Mouse (Mus musculus) CH12.LX (cell line): ENCODE data around the gene Plcd1. TPM values are rescaled to one million over a fixed set of nuclear protein-coding genes. Genes with fewer than 3 reads are reported as not detected.

ENCODE experiments used
- DNase-seq: peaks from one replicate; pipeline ENCODE4 v3.0.0-alpha.2; 2013; ENCODE audit errors: extremely low read depth
- H3K27ac ChIP-seq: 2 replicates; pipeline ENCODE4 v1.5.1; 2012; ENCODE audit warnings: low read depth, mild to moderate bottlenecking, control low read depth, moderate library complexity; ENCODE audit not compliant: insufficient read depth
- H3K27me3 ChIP-seq: replicated peaks from 2 replicates; pipeline ENCODE3; 2012; ENCODE audit warnings: inconsistent platforms
- H3K36me3 ChIP-seq, 2 experiments: replicated peaks in 1 of 2; 2 replicates each; pipeline versions ENCODE3 to v1.6.1; 2012; ENCODE audit warnings: inconsistent platforms in 1 of 2, low read length in 1 of 2, mild to moderate bottlenecking in 1 of 2, mixed read lengths in 1 of 2, moderate library complexity in 1 of 2; ENCODE audit not compliant: control insufficient read depth in 1 of 2, insufficient read depth in 1 of 2
- H3K4me1 ChIP-seq, 2 experiments: 2 replicates each; pipeline ENCODE4 v1.6.1; 2012; ENCODE audit warnings: inconsistent platforms in 1 of 2, moderate library complexity in 1 of 2; ENCODE audit not compliant: insufficient read depth in 2 of 2, control insufficient read depth in 1 of 2
- H3K4me2 ChIP-seq: 2 replicates; pipeline ENCODE4 v1.6.1; 2012; ENCODE audit warnings: low read depth, mild to moderate bottlenecking, control low read depth; ENCODE audit not compliant: poor library complexity, insufficient read depth, severe bottlenecking
- H3K4me3 ChIP-seq, 3 experiments: fragments of 150-350 bp in 1 of 3; sonication (generic) in 1 of 3; replicated peaks in 1 of 3; 2 replicates each; pipeline versions ENCODE3 to v1.5.1; 2011 to 2012; ENCODE audit warnings: low read depth in 2 of 3, low read length in 2 of 3, mild to moderate bottlenecking in 2 of 3, moderate library complexity in 2 of 3, control low read depth in 1 of 3, improper control_type of control experiment in 1 of 3, inconsistent platforms in 1 of 3, mixed read lengths in 1 of 3; ENCODE audit not compliant: poor library complexity in 1 of 3
- H3K79me2 ChIP-seq: replicated peaks from 2 replicates; pipeline ENCODE4 v1.6.1; 2012; ENCODE audit warnings: mild to moderate bottlenecking, moderate library complexity; ENCODE audit not compliant: control insufficient read depth, poor library complexity, insufficient read depth, severe bottlenecking; ENCODE audit errors: extremely low read depth
- H3K9ac ChIP-seq: 2 replicates; pipeline ENCODE4 v1.6.1; 2012; ENCODE audit warnings: low read depth, mild to moderate bottlenecking, control low read depth, moderate library complexity; ENCODE audit not compliant: insufficient read depth
- H3K9me3 ChIP-seq: replicated peaks from 2 replicates; pipeline ENCODE3; 2012; ENCODE audit warnings: low read length, inconsistent platforms, mixed read lengths
- BHLHE40 ChIP-seq: IDR thresholded peaks from 2 replicates; pipeline ENCODE4 v1.6.1; 2011; ENCODE audit warnings: mild to moderate bottlenecking, low read depth, low read length, improper control_type of control experiment
- ELF1 ChIP-seq: IDR thresholded peaks from 2 replicates; pipeline ENCODE4 v1.6.1; 2014; ENCODE audit warnings: low read depth, mild to moderate bottlenecking, inconsistent platforms, low read length, improper control_type of control experiment
- ETS1 ChIP-seq: conservative IDR thresholded peaks from 2 replicates; pipeline ENCODE4 v1.6.1; 2012; ENCODE audit warnings: low read depth, mild to moderate bottlenecking, inconsistent platforms, low read length, improper control_type of control experiment, moderate library complexity
- GABPA ChIP-seq: IDR thresholded peaks from 2 replicates; pipeline ENCODE4 v1.6.1; 2012; ENCODE audit warnings: low read depth, low read length, improper control_type of control experiment, inconsistent platforms; ENCODE audit not compliant: insufficient replicate concordance
- IRF4 ChIP-seq: IDR thresholded peaks from 2 replicates; pipeline ENCODE4 v1.6.1; 2014; ENCODE audit warnings: low read depth, mild to moderate bottlenecking, inconsistent platforms, low read length, improper control_type of control experiment
- JUN ChIP-seq: IDR thresholded peaks from 2 replicates; pipeline ENCODE4 v1.6.1; 2011; ENCODE audit warnings: low read depth, mild to moderate bottlenecking, low read length, improper control_type of control experiment, moderate library complexity; ENCODE audit not compliant: insufficient read depth
- JUND ChIP-seq: conservative IDR thresholded peaks from 2 replicates; pipeline ENCODE4 v1.6.1; 2011; ENCODE audit warnings: low read depth, low read length, improper control_type of control experiment
- MAZ ChIP-seq: IDR thresholded peaks from 2 replicates; pipeline ENCODE4 v1.6.1; 2012; ENCODE audit warnings: low read depth, mild to moderate bottlenecking, inconsistent platforms, low read length, improper control_type of control experiment, moderate library complexity
- MXI1 ChIP-seq: IDR thresholded peaks from 2 replicates; pipeline ENCODE4 v1.6.1; 2011; ENCODE audit warnings: mild to moderate bottlenecking, low read depth, low read length, improper control_type of control experiment
- MYC ChIP-seq: IDR thresholded peaks from 2 replicates; pipeline ENCODE4 v1.6.1; 2011; ENCODE audit warnings: low read depth, mild to moderate bottlenecking, improper control_type of control experiment, low read length
- NELFE ChIP-seq: IDR thresholded peaks from 2 replicates; pipeline ENCODE4 v1.6.1; 2011; ENCODE audit warnings: low read depth, low read length, improper control_type of control experiment
- POLR2A ChIP-seq: IDR thresholded peaks from 2 replicates; pipeline ENCODE4 v1.6.1; 2011; ENCODE audit warnings: low read depth, mild to moderate bottlenecking, improper control_type of control experiment, low read length
- POLR2AphosphoS2 ChIP-seq: IDR thresholded peaks from 2 replicates; pipeline ENCODE4 v1.6.1; 2011; ENCODE audit warnings: low read depth, low read length, improper control_type of control experiment
- RAD21 ChIP-seq: IDR thresholded peaks from 2 replicates; pipeline ENCODE4 v1.6.1; 2011; ENCODE audit warnings: low read depth, mild to moderate bottlenecking, low read length, improper control_type of control experiment, moderate library complexity
- SIN3A ChIP-seq: IDR thresholded peaks from 2 replicates; pipeline ENCODE4 v1.6.1; 2012; ENCODE audit warnings: low read length, improper control_type of control experiment, inconsistent platforms
- SMC3 ChIP-seq: IDR thresholded peaks from 2 replicates; pipeline ENCODE4 v1.6.1; 2011; ENCODE audit warnings: low read depth, low read length, improper control_type of control experiment
- USF1 ChIP-seq: IDR thresholded peaks from 2 replicates; pipeline ENCODE4 v1.6.1; 2014; ENCODE audit warnings: low read depth, mild to moderate bottlenecking, inconsistent platforms, low read length, improper control_type of control experiment
- dilution Hi-C: fragments of 300-500 bp; cut with MboI; formaldehyde crosslinking; loops from 2 replicates; pipeline ENCODE4 v1.14.3; 2020; ENCODE audit warnings: low sequenced_read_pairs; ENCODE audit not compliant: extremely low pct_unique_long_range_greater_than_20kb, extremely low pct_ligation_motif_present
- in situ Hi-C: fragments of 300-500 bp; cut with MboI; formaldehyde crosslinking; loops from 3 replicates; pipeline ENCODE4 v1.14.3; 2019; ENCODE audit warnings: low sequenced_read_pairs, low pct_ligation_motif_present, low pct_unique_long_range_greater_than_20kb, mixed read lengths
- polyA plus RNA-seq: library from polyadenylated mRNA; unstranded; fragments of >175 nt; gene quantifications from 2 replicates; pipeline ENCODE4 v1.2.1, GENCODE M21; 2012; ENCODE audit warnings: low read depth; ENCODE audit not compliant: insufficient read length
- total RNA-seq, 2 experiments: library from RNA; depleted of rRNA; stranded (reverse); fragments of 300-350 nt in 1 of 2; fragments of >200 nt in 1 of 2; gene quantifications; 2 replicates each; pipeline ENCODE4 v1.2.3; 2012 to 2014

The Plcd1 gene
- total and polyA plus RNA-seq, 3 experiments, result 0.38 to 0.43 TPM; not detected in 1

GRCm38 (mm10) chr9:119064296-119064695 is 29.0 kb downstream of the Plcd1 start (continued):
- TF ChIP-seq POLR2AphosphoS2 (no peak), MYC (no peak), BHLHE40 (no peak), JUN (no peak), RAD21 (no peak), MAZ (no peak), IRF4 (no peak), SIN3A (0 out of 2 replicates have a peak, but pooled peaks have one; percentile 30)

DNA sequence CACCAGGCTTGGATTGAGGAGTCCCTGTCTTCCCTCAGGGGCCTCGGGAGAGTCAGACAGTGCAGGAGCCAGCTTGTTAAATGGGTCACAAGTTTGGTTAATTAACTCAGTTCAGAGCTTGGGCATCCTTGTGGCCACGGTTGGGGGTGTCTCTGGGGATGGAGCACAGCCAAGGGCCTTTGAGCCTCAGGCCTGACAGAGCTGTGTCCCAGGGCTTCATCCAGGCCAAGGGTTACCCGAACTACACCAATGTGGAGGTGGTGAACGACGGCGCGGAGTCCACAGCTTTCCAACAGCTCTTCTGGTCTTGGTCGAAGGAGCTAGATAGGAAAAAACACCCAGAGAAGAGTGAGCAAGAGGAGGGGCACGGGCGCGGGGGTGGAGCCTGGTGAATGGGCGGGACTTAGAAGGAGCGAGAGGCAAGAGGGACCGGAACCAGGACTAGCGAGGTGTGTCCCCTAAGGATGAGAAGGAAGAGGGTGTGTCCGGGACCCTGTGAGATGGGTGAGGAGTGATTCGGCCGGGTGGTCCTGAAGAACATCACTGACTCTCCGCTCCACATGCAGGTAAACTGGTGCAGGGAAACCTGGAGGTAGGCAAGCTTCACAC is 30.2 kb downstream of the Plcd1 start:
- DNase-seq, result peak; percentile 66
- Histone ChIP-seq H3K4me1 (peaks cover 4 to 18% of the 10 kb centered on the region in 2 experiments; a peak in 3 of 4 replicates), H3K9me3 (no peaks in the 10 kb centered on the region), H3K4me3 (peak overlapping the region; percentile 61 to 74 (median 69)), H3K36me3 (peaks cover 11 to 29% of the 10 kb centered on the region in 2 experiments), H3K27ac (peak overlapping the region; percentile 12; the same call in 1 of the 2 replicates), H3K4me2 (peak overlapping the region; percentile 44; the same call in 1 of the 2 replicates), H3K79me2 (no peaks in the 10 kb centered on the region)
- in situ Hi-C loops, result loop anchor here (10.0 to 25.0 kb wide), 2 partner anchors 148 to 476 kb away; no protein-coding TSS in a partner anchor
- TF ChIP-seq IRF4, result 0 out of 2 replicates have a peak, but pooled peaks have one; percentile 16
- TF ChIP-seq POLR2A, result peak; percentile 40; the same call in 1 of the 2 replicates
- 0 out of 2 replicates have a peak, but pooled peaks have one; percentile 23 for TF ChIP-seq MXI1
- TF ChIP-seq ELF1, result peak; percentile 29; the same call in 1 of the 2 replicates
- no peak for TF ChIP-seq ETS1
- TF ChIP-seq JUND, result no peak
- TF ChIP-seq, all 38 proteins: peak for 4
- dilution Hi-C loops, result no loop called here
- H3K9ac ChIP-seq, result peak overlapping the region; percentile 7; the same call in 1 of the 2 replicates
- peaks cover 37% of the 10 kb centered on the region for H3K27me3 ChIP-seq

GRCm38 (mm10) chr9:119060701-119061100 is 32.6 kb downstream of the Plcd1 start:
- peaks cover 4 to 18% of the 10 kb centered on the region in 2 experiments; a peak in 3 of 4 replicates for H3K4me1 ChIP-seq
- H3K27ac ChIP-seq, result no peak overlapping the region
- H3K9ac ChIP-seq, result no peak overlapping the region
- H3K9me3 ChIP-seq, result no peaks in the 10 kb centered on the region
- DNase-seq, result no peak
- peaks cover 4 to 6% of the 10 kb centered on the region in 2 experiments for H3K36me3 ChIP-seq
- dilution Hi-C loops, result no loop called here
- in situ Hi-C loops, result loop anchor here (10.0 to 25.0 kb wide), 2 partner anchors 146 to 473 kb away; no protein-coding TSS in a partner anchor
- H3K27me3 ChIP-seq, result peaks cover 60% of the 10 kb centered on the region
- no peak overlapping the region for H3K4me2 ChIP-seq
- H3K4me3 ChIP-seq, result no peak overlapping the region
- TF ChIP-seq NELFE (no peak), USF1 (no peak), MAZ (no peak), SMC3 (no peak), GABPA (no peak)
- no peaks in the 10 kb centered on the region for H3K79me2 ChIP-seq
